Mouse (Mus musculus): ENCODE measurements around the gene Dock1.

GRCm38 (mm10) chr7:134773761-134774415, 103.4 kb downstream of the Dock1 start:
- TF ChIP-seq GATA1 (IDR thresholded peaks at IDR 0.05; ENCODE audit: borderline replicate concordance, low read length) = no peak
- no peak for TF ChIP-seq FLI1 (IDR thresholded peaks at IDR 0.05; ENCODE audit: low read length)
